Mouse (Mus musculus) midbrain, embryonic 10.5 days (tissue): ENCODE data around the gene H2-Q6. TPM values are rescaled to one million over a fixed set of nuclear protein-coding genes. Genes with fewer than 3 reads are reported as not detected.

Experiments used
- polyA plus RNA-seq: library from polyadenylated mRNA; unstranded; fragments of >200 nt; fragmentation: Nextera tagmentation; extraction: Ambion mirVana; gene quantifications from 2 replicates; pipeline ENCODE4 v1.2.1, GENCODE M21; 2016

The H2-Q6 gene
- polyA plus RNA-seq, 1 experiment from 2014 or later: 1.9 TPM

Other genes with a start within 250 kb of the H2-Q6 start
- gene Aif1, start 248.8 kb upstream of the H2-Q6 start, polyA plus RNA-seq: 4.0 and 5.8 TPM in 2 replicates
- gene Lst1, start 236.4 kb upstream of the H2-Q6 start, polyA plus RNA-seq: 5.0 and 8.3 TPM in 2 replicates
- 0.10 TPM in 1 of 2 replicates, not detected in the other for gene Ltb, start 230.4 kb upstream of the H2-Q6 start, polyA plus RNA-seq
- 0.07 TPM in 1 of 2 replicates, not detected in the other for gene Tnf, start 222.8 kb upstream of the H2-Q6 start, polyA plus RNA-seq
- gene Lta, start 219.5 kb upstream of the H2-Q6 start, polyA plus RNA-seq: not detected in 2 replicates
- gene Gm16181, start 204.0 kb upstream of the H2-Q6 start, polyA plus RNA-seq: 0.25 and 0.37 TPM in 2 replicates
- gene Atp6v1g2, start 191.2 kb upstream of the H2-Q6 start, polyA plus RNA-seq: 9.7 and 11.8 TPM in 2 replicates
- 9.9 and 11.7 TPM in 2 replicates for gene Nfkbil1, start 189.1 kb upstream of the H2-Q6 start, polyA plus RNA-seq
- gene Ddx39b, start 183.1 kb upstream of the H2-Q6 start, polyA plus RNA-seq: 682 and 724 TPM in 2 replicates
- gene H2-D1, start 162.1 kb upstream of the H2-Q6 start, polyA plus RNA-seq: 55.3 and 61.1 TPM in 2 replicates
- not detected in 2 replicates for gene H2-Q1, start 104.4 kb upstream of the H2-Q6 start, polyA plus RNA-seq
- gene H2-Q2, start 82.6 kb upstream of the H2-Q6 start, polyA plus RNA-seq: 0.25 and 0.38 TPM in 2 replicates
- 2.9 and 3.1 TPM in 2 replicates for gene H2-Q4, start 45.2 kb upstream of the H2-Q6 start, polyA plus RNA-seq
- gene H2-Q7, start 14.3 kb downstream of the H2-Q6 start, polyA plus RNA-seq: 16.0 and 17.5 TPM in 2 replicates
- 0.22 and 0.27 TPM in 2 replicates for gene H2-Q10, start 45.2 kb downstream of the H2-Q6 start, polyA plus RNA-seq
- 0.10 TPM in 1 of 2 replicates, not detected in the other for gene Pou5f1, start 81.2 kb downstream of the H2-Q6 start, polyA plus RNA-seq
- gene Tcf19, start 92.0 kb downstream of the H2-Q6 start, polyA plus RNA-seq: 56.7 and 58.8 TPM in 2 replicates
- 23.4 and 23.6 TPM in 2 replicates for gene Cchcr1, start 92.2 kb downstream of the H2-Q6 start, polyA plus RNA-seq
- gene Psors1c2, start 108.4 kb downstream of the H2-Q6 start, polyA plus RNA-seq: 1.4 and 2.0 TPM in 2 replicates
- 0.07 and 0.10 TPM in 2 replicates for gene Cdsn, start 127.3 kb downstream of the H2-Q6 start, polyA plus RNA-seq
- not detected in 2 replicates for gene 2300002M23Rik, start 142.6 kb downstream of the H2-Q6 start, polyA plus RNA-seq
- gene Sfta2, start 176.7 kb downstream of the H2-Q6 start, polyA plus RNA-seq: not detected in 2 replicates
- gene Gm9573, start 201.8 kb downstream of the H2-Q6 start, polyA plus RNA-seq: not detected in 2 replicates
- 0.17 and 0.22 TPM in 2 replicates for gene Mucl3, start 218.8 kb downstream of the H2-Q6 start, polyA plus RNA-seq
- 19.3 and 20.6 TPM in 2 replicates for gene Vars2, start 242.7 kb downstream of the H2-Q6 start, polyA plus RNA-seq
- 50.1 and 52.3 TPM in 2 replicates for gene Gtf2h4, start 248.9 kb downstream of the H2-Q6 start, polyA plus RNA-seq